Mouse (Mus musculus) heart, postnatal 36 days (tissue): ENCODE measurements around the gene Olfr875. TPM values are rescaled to one million over a fixed set of nuclear protein-coding genes. Genes with fewer than 3 reads are reported as not detected.

ENCODE experiments used
- total RNA-seq, 2 experiments: library from RNA; stranded (reverse); gene quantifications; 2 replicates each; pipeline ENCODE4 v1.2.3; 2021

The Olfr875 gene
- total RNA-seq, 2 experiments from 2014 or later, result not detected

Other genes starting within 250 kb of the Olfr875 start
- 10 to 100 TPM; 66.9 to 79.2 TPM for gene Esam, start 243.8 kb upstream of the Olfr875 start, total RNA-seq
- 1 to 10 TPM; 4.0 to 4.7 TPM for gene Vsig2, start 232.6 kb upstream of the Olfr875 start, total RNA-seq
- gene Nrgn, start 219.0 kb upstream of the Olfr875 start, total RNA-seq, result 1 to 10 TPM; 4.5 to 6.1 TPM
- gene Siae, start 216.2 kb upstream of the Olfr875 start, total RNA-seq, result 1 to 10 TPM; 9.6 to 9.7 TPM
- 1 to 10 TPM; 2.6 to 2.7 TPM for gene Spa17, start 158.1 kb upstream of the Olfr875 start, total RNA-seq
- gene Tbrg1, start 114.5 kb upstream of the Olfr875 start, total RNA-seq, result 10 to 100 TPM; 35.2 to 37.8 TPM
- not detected for gene Panx3, start 102.6 kb upstream of the Olfr875 start, total RNA-seq
- gene Olfr160, start 55.6 kb upstream of the Olfr875 start, total RNA-seq, result not detected
- not detected for gene Olfr874, start 26.8 kb upstream of the Olfr875 start, total RNA-seq
- not detected for gene Olfr876, start 31.2 kb downstream of the Olfr875 start, total RNA-seq
- not detected for gene Olfr877, start 82.4 kb downstream of the Olfr875 start, total RNA-seq
- gene Olfr145, start 124.9 kb downstream of the Olfr875 start, total RNA-seq, result not detected
- gene Olfr878, start 146.0 kb downstream of the Olfr875 start, total RNA-seq, result not detected
- gene Olfr881, start 220.0 kb downstream of the Olfr875 start, total RNA-seq, result not detected